Mouse (Mus musculus) common myeloid progenitor, adult 5-6 weeks (primary cell): ENCODE data around the gene Rsph6a. TPM values are rescaled to one million over a fixed set of nuclear protein-coding genes. Genes with fewer than 3 reads are reported as not detected.

Source experiments
- ATAC-seq: replicated peaks from 2 replicates; pipeline ENCODE4 v1.8.0; 2016; ENCODE audit warnings: low read depth, mild to moderate bottlenecking, moderate TSS enrichment, inconsistent platforms; ENCODE audit not compliant: poor library complexity, severe bottlenecking
- total RNA-seq: library from RNA; stranded (forward); fragments of 200-1000, 187-1606 nt; gene quantifications from 2 replicates; pipeline ENCODE4 v1.2.3, GENCODE M21; 2017

Gene Rsph6a
- total RNA-seq, 1 experiment from 2014 or later, result not detected

DNA sequence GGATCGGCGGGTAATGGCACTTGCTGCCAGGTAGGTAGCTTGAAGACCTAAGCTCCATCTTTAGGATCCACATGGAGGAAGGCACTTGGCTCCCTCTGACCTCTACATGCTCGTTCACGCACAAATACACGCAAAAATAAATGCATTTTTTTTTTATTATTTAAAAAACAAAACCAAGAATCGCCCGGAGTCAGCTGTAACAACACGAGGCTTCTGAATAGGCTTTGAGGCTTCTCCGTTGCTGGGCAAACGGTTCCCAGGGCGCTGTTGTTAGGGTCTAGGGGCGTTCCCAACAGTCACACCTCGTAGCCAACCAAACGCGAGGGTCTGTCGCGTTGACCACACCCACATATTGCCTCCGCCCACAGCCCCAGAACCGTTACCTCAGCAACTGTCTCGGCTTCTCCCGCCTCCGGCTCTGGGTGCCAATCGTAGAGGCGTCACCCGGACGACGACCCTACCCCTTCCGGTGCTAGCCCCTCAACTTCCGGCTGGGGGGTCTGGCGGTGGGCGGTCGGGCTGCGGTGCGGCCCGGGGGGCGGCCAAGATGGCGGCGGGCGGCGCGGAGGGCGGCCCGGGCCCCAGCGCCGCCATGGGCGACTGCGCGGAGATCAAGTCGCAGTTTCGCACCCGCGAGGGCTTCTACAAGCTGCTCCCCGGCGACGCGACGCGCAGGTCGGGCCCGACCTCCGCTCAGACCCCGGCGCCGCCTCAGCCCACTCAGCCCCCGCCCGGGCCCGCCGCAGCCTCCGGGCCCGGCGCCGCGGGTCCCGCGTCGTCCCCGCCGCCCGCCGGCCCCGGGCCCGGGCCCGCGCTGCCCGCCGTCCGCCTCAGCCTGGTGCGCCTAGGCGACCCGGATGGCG, 21.5 kb downstream of the Rsph6a start, which contains the start of gene Dmwd:
Gene Dmwd (plus strand): TSS at position 505 of the 863 bp plus-strand sequence.
- peak; percentile 84 for ATAC-seq

GRCm38 (mm10) chr7:19076586-19076991, 22.1 kb downstream of the Rsph6a start:
- no peak for ATAC-seq

- ATAC-seq, result peak; percentile 81
Measured at GRCm38 (mm10) chr7:19077761-19078160, 23.3 kb downstream of the Rsph6a start.

DNA sequence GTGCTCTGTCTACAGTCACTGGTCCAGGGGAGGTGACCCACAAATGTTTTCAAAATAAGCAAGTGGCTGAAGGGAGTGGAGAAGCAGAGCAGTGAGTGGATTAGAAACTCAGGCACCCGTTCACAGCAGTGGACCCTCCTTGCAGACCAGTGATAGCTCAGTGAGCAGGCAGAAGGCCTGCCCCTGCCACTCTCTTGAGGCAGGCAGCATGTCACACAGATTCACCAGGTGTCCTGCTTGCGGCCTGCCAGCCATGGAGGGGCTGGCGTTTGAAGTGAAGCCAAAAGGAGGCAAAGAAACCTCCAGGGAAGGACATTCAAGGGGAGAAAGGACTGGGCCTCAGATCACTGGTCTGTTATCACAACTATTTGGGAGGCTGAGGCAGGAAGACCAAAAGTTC, 24.2 kb downstream of the Rsph6a start:
- ATAC-seq, result no peak

DNA sequence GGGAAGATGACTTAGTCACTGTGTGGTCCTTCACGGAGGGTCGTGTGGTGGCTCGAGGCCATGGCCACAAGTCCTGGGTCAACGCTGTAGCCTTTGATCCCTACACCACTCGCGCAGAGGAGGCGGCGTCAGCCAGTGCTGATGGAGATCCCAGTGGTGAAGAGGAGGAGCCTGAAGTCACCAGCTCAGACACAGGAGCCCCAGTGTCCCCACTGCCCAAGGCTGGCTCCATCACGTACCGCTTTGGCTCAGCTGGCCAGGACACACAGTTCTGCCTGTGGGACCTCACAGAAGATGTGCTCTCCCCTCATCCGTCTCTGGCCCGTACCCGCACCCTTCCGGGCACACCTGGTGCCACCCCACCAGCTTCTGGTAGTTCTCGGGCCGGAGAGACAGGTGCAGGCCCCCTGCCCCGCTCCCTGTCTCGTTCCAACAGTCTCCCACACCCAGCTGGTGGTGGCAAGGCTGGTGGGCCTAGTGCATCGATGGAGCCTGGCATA, 26.0 kb downstream of the Rsph6a start:
- no peak for ATAC-seq

- no peak for ATAC-seq
Measured at GRCm38 (mm10) chr7:19082171-19082570, 27.7 kb downstream of the Rsph6a start.

DNA sequence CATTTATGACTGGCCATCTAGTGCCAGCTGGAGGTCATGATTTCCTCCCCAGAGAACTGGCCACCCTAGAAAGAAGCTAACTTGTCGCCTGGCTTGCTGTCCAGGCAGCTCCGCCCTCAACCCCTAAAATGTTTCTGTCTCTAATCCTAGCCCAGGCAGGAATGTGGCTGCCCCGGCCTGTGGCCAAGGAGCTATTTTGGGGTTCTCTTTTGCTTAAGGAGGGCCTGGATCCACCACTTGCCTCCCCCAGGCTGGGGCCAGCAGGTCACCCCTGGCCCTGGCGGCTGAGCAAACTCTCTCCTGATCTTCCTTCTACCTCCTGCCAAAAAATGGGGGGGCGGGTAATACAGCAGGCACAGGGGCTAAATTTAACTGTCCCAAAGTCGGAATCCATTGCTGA, 28.6 kb downstream of the Rsph6a start:
- no peak for ATAC-seq

DNA sequence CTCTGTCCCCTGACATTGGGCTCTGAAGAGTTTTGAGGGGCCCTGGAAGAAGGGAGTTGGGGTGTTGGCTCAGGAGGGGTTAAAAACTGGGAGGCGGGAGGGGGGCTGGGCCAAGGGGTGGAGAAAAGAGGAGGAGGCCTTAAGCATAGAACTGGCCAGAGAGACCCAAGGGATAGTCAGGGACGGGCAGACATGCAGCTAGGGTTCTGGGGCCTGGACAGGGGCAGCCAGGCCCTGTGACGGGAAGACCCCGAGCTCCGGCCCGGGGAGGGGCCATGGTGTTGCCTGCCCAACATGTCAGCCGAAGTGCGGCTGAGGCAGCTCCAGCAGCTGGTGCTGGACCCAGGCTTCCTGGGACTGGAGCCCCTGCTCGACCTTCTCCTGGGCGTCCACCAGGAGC, 29.2 kb downstream of the Rsph6a start, which contains the start of gene Dmpk:
Gene Dmpk (plus strand): TSS at position 149 of the 400 bp plus-strand sequence.
- ATAC-seq, result no peak

DNA sequence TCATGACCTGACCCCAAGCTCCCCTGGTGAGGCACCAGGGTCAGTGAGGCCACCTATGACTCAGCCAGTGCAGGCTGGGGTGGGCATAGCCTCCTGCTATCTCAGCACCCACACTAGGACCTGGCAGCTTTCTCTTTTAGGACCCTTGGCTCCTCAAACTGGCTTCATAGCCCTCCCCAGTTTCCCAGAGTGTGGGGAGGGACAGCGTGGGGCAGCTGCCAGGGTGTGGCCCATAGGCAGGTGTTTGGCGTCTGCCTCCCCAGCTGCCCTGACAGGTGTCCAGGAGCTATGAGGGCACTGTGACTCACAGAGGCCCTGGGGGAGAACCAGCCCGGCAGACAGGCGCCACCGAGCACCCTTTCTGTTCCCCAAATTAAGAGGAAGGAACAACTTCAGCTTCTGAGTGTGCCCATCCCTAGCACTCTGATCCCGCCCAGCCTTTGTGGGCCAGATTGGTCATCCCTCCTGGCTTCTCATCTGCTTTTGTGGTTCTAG, 29.8 kb downstream of the Rsph6a start:
- peak; percentile 69 for ATAC-seq

DNA sequence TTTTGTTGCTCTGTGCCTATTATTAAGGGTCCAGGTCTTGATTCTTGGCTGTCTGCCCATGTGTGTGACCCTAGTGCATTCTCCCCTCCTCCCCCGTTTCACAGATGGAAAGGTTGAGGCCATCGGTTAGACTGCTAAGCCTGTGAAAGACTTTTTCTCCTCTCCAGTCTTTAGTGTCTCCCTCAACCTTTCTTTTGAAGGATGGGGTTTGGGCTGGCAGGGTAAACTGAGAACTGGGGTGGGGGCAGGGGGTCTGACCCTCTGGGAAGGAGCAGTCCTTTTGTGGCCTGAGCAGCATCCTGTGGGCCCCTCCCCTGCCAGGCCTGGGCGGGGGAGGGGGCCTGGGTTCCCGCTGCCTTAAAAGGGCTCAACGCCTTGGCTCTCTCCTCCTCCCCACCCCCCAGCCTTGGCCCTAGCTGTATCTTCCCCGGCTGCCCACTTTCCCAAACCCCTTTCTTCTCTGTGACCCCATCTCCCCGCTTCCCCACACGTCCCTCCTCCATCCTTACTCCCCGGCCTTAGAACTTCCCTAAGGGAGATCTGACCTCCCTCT, 30.5 kb downstream of the Rsph6a start:
- no peak for ATAC-seq

DNA sequence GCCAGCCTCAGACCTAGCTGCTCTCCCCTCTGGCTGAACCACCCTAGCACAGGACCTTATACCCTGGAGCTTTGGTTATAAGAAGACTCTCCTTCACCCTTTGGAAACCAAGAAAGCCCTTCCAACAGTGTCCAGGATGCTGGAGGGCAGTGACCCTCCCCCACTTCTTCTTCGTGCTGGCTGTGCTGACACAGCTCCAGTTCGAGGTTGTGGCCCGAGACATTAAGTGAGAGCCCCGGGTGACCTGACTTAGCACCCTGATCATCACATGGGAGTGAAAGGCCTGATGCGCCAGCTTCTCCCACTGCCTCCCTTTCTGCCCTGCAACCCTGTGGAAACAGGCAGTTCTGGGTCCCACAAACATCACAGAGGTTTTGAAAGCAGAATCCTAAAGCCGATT, 31.0 kb downstream of the Rsph6a start:
- ATAC-seq, result no peak

DNA sequence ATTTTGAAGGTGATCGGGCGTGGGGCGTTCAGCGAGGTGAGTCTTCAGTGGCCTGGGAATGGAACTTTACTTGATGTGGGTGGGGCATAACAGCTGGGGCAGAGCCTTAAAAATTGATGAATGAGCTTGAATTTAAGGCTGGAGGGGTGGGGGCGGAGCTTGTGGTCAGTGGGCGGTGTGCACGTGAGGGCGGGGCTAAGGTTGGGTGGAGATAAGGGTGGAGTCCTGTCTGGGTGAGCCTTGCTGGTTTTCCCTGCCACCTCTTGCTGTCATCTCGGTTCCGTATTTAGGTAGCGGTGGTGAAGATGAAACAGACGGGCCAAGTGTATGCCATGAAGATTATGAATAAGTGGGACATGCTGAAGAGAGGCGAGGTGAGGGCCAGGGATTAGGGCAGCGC, 31.6 kb downstream of the Rsph6a start:
- peak; percentile 64 for ATAC-seq

DNA sequence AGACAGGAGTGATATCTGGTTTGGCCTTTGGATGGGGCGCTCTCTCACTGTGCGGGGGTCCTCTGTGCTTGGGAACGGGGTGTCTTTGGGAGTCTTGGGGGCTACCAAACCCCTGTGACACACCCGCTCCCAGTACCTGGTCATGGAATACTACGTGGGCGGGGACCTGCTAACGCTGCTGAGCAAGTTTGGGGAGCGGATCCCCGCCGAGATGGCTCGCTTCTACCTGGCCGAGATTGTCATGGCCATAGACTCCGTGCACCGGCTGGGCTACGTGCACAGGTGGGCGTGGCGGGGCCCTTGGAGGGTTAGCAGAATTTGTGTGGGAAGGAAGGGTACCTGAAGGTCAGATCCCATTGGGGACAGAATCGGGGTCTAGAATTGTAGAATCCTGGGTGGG, 32.3 kb downstream of the Rsph6a start:
- ATAC-seq, result no peak

DNA sequence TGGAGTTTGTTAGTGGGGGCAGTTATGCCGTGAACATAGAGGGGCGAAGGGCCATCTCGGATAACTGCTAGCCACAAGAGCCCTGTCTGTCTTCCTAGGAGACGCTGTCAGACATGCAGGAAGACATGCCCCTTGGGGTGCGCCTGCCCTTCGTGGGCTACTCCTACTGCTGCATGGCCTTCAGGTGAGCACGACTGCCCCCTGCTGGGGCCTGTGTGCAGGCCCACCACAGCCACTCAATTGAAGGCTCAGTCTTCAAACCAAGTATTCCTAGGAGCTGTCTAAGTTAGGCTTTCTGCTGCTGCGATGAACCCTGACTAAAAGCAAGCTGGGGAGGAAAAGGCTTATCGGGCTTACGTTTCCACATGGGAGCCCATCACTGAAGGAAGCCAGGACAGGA, 34.3 kb downstream of the Rsph6a start:
- peak; percentile 30 for ATAC-seq

- no peak for ATAC-seq
Measured at GRCm38 (mm10) chr7:19091913-19092312, 37.4 kb downstream of the Rsph6a start.

DNA sequence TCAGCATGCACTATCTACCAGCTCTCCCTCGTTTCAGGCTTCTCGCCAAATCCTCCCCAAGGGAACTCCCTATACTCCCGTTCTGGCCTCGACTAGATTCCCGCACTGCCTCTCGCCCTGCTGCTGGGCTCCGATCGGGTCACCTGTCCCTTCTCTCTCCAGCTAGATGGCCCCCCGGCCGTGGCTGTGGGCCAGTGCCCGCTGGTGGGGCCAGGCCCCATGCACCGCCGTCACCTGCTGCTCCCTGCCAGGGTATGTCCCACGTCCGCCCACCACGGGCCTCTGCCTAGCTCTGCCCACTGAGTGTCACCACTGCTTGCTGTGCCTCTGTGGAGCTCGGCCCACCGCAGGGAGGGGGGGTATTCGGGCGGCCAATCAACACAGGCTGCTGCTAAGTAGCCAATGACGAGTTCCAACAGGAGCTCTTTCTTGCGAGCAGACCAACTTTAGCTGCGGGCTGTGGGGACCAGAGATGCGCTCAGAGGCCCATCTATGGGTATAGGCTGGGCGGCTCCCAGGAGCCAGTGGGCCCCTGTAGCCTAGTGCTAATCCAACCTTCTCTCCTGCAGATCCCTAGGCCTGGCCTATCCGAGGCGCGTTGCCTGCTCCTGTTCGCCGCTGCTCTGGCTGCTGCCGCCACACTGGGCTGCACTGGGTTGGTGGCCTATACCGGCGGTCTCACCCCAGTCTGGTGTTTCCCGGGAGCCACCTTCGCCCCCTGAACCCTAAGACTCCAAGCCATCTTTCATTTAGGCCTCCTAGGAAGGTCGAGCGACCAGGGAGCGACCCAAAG, 38.1 kb downstream of the Rsph6a start:
- ATAC-seq, result peak; percentile 5

DNA sequence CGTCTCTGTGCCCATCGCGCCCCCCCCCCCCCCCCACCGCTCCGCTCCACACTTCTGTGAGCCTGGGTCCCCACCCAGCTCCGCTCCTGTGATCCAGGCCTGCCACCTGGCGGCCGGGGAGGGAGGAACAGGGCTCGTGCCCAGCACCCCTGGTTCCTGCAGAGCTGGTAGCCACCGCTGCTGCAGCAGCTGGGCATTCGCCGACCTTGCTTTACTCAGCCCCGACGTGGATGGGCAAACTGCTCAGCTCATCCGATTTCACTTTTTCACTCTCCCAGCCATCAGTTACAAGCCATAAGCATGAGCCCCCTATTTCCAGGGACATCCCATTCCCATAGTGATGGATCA, 38.7 kb downstream of the Rsph6a start:
- peak; percentile 59 for ATAC-seq

DNA sequence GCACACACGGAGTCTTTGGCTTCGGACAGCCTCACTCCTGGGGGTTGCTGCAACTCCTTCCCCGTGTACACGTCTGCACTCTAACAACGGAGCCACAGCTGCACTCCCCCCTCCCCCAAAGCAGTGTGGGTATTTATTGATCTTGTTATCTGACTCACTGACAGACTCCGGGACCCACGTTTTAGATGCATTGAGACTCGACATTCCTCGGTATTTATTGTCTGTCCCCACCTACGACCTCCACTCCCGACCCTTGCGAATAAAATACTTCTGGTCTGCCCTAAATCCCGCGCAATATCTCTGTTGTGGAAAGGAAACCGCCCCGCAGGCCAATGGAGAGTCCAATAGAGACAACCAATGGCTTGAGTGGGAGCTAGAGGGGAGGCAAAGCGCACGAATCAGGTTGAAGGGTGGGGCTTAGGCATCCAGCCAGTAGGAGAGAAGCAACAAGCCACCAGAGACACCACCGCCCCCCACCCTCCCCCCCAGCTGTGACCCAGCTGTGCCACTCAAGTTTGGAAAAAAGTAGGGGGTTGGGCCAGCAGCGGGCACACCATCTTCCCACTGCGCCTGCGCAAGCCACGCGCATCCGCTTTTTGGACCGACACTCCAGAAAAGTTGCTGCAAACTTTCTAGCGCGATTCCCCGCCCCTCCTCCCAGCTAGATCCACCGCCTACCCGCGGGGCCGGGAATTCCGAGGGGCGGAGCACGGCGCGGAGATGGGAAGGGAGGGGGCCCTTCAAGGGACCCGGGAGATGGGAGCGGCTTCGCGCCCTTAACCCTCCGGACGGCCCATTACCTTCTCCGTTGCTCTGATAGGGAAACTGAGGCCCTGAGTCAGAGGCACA, 39.3 kb downstream of the Rsph6a start:
- ATAC-seq, result peak; percentile 70

DNA sequence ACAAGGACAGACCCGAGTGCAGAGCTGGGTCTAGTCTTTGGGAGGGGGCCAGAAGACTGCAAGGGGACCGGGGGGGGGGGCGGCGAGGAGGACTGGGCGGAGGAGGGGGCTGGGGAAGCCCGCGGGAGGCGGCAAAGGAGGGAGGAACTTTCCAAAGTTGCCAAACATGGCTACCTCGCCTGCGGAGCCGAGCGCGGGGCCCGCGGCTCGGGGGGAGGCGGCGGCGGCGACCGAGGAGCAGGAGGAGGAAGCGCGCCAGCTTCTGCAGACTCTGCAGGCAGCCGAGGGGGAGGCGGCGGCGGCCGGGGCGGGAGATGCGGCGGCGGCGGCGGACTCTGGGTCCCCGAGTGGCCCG, 40.0 kb downstream of the Rsph6a start, which contains the start of gene Six5:
Gene Six5 (plus strand): TSS at position 124 of the 355 bp plus-strand sequence.
- ATAC-seq, result no peak
